ENCODE assay signal across 22 mouse cellular contexts in genomic region chr4:41260691-41261090, GRCm38 (mm10).
"Had no signal": no experiment of that assay in that cellular context is flagged by ENCODE, and none has a peak within 500 bp of the region (broad histone marks: within the 10 kb centered on the region; RNA-seq: fewer than 3 reads in every experiment).

No protein-coding gene starts in this region.

- H3K27ac ChIP-seq: heart, embryonic 10.5 days; hindbrain, embryonic 10.5 days; hindbrain, embryonic 12.5 days; hindbrain, embryonic 14.5 days; intestine, embryonic 15.5 days; left cerebral cortex, adult 2 months; limb, embryonic 10.5 days; limb, embryonic 12.5 days; liver, embryonic 13.5 days; liver, embryonic 15.5 days had no signal

- H3K4me3 ChIP-seq: gastrocnemius, adult 2 months; heart, embryonic 10.5 days; heart, embryonic 12.5 days; hindbrain, embryonic 10.5 days; hindbrain, embryonic 12.5 days; intestine, embryonic 15.5 days; left cerebral cortex, adult 2 months; limb, embryonic 10.5 days; limb, embryonic 12.5 days; liver, embryonic 13.5 days; liver, embryonic 15.5 days had no signal

- DNase-seq: gastrocnemius, adult 2 months; gastrocnemius, postnatal 10 days; gastrocnemius, postnatal 25 days; heart, adult 18-20 months; heart, postnatal 10 days; heart, postnatal 4 days; kidney, adult 18-20 months; kidney, postnatal 10 days; kidney, postnatal 25 days; kidney, postnatal 4 days; liver; liver, embryonic 13.5 days had no signal
